Mouse (Mus musculus) heart, postnatal 25 days (tissue): ENCODE results near the gene Frem2. TPM values are rescaled to one million over a fixed set of nuclear protein-coding genes. Genes with fewer than 3 reads are reported as not detected.
A peak's percentile ranks its signal among the peaks of the same experiment; 100 is the strongest.

Experiments used
- DNase-seq: peaks from one replicate; pipeline ENCODE4 v3.0.0; 2022; ENCODE audit warnings: low spot score
- intact Hi-C: fragments of 180-260 bp; cut with DNase I; formaldehyde crosslinking; loops from one replicate; pipeline ENCODE4 v1.15.1; 2025
- total RNA-seq, 2 experiments: library from RNA; stranded (reverse); gene quantifications; 2 replicates each; pipeline ENCODE4 v1.2.3; 2021

The Frem2 gene
- total RNA-seq, 2 experiments from 2014 or later, result 9.2 to 12.2 TPM

- DNase-seq, result no peak
- intact Hi-C loops, result no loop called here
These were observed 93.4 kb downstream of the Frem2 start for GRCm38 (mm10) chr3:53563746-53564145.

DNA sequence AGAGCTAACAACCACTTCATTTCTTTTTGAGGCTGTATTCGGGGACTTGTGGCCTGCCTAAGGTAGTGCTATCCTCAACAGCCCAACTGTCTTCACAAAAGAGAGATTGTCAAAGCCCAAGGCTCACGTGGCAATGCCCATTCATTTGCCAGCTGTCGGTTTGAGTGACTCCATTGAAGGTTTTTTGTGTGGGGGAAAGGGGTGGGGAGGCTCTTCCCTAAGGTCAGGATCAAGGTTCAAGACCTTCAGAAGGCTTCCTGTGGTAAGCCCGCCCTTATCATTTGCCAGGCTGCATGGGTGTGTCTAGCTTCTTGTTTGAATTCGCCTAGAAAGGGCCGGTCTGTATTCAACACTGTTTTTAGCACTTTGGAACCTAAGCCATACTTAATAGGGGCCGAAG lies 95.3 kb downstream of the Frem2 start:
- DNase-seq, result no peak
- intact Hi-C loops, result no loop called here

DNA sequence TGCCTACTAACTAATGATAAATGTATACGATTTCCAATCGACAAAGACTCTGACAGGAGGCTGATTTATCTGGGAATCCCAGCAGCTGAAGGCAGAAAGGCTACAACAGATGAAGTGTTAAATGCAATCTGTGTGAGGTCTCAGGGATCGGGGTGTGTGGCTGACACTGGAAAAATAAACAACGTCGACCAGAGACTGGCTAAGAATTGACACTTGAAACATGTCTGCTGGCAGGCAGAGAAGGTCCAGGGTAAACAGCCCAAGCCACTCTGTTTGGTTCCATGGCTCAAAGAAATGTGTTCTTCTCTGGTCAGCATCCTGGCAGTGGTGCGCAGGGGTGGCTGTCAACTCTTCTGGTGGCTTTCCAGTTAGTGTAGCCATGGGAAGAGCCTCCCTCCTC lies 98.1 kb downstream of the Frem2 start:
- no peak for DNase-seq
- intact Hi-C loops, result no loop called here

DNA sequence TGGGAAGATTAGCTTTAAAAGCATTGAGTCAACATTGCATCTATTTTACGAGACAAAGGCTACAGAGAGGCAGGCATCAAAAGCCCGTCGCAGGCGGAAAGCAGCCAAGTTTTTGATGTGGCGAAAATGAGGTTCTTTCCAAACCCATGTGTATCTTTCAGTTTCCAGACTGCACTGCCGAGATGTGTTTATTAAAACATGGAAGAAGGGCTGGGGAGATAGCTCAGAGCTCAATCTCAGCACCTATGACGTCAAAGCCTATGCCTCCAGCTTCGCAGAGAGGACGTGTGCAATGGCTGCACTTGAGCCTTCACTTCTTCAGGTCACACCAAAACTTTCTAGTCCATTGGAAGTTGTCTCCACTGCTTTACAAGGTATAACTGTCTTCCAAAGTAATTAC lies 98.9 kb downstream of the Frem2 start:
- DNase-seq, result no peak
- intact Hi-C loops, result no loop called here

- no peak for DNase-seq
These were observed 99.6 kb downstream of the Frem2 start for GRCm38 (mm10) chr3:53557388-53558214.

GRCm38 (mm10) chr3:53555031-53555952 lies 101.9 kb downstream of the Frem2 start:
- intact Hi-C loops, result no loop called here
- DNase-seq, result no peak

More at GRCm38 (mm10) chr3:53557388-53558214, 99.6 kb downstream of the Frem2 start:
- intact Hi-C loops, result no loop called here

DNA sequence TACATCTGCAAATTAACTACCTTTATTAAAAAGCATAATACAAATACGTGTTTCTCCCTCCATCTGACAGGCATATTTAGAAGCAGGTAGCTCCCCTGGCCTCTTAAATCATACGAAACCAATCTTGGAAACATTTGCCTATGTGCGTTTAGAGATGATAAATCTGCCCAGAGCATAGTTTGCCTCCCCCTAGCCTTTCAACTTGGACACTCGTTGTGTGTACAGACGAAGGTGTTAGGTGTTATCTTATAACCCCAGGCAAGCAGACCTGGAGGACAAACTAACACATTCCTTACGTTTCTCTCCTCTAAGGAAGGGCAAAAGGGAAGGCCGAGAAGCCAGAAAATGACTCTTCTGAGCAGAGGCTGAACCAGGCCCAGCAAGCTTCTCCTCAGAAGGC lies 104.5 kb downstream of the Frem2 start:
- intact Hi-C loops, result no loop called here

DNA sequence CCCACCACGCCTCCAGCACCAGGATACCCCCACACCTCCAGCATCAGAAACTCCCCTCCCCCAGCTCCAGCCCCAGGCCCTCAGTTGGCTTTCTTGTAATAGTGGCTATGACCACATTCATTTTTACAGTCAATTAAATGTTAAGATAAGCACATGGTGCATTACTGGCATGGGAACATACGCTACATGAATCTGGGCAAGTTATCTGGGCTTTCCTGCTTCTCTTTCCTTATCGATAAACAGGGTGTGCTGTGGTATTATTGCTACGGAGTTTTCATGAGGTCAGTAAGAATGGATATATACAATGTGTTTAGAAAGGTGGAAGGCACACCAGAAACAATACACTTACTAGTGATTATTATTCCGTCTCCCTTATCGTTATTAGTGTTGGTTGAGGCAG lies 125.1 kb downstream of the Frem2 start:
- intact Hi-C loops, result no loop called here
- DNase-seq, result no peak

More for the DNA sequence above, 104.5 kb downstream of the Frem2 start:
- DNase-seq, result no peak

DNA sequence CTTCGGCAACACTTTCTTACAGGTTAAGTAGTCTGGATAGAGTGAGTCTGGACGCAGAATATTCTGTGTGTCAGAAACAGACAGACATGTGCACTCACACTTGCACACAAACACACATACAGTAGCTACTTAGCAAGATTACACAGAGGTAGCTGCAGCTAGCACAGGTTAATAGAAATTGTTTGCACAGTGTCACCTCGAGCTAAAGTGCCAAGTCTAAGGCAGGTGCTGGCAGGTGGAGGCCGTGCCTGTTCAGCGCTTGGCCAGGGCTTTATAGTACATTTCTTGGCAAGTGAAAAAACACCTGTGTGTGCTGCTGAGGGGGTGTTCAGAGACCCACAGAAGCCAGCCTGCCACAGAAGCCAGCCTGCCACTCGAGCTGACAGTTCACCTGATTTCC lies 126.8 kb downstream of the Frem2 start:
- no peak for DNase-seq
- intact Hi-C loops, result no loop called here

- intact Hi-C loops, result loop anchor here (5.0 to 10.0 kb wide), 3 partner anchors 132 to 789 kb away; partner anchors contain the start of gene Frem2
- DNase-seq, result peak; percentile 1
These were observed 131.4 kb downstream of the Frem2 start for GRCm38 (mm10) chr3:53525737-53526136.

DNA sequence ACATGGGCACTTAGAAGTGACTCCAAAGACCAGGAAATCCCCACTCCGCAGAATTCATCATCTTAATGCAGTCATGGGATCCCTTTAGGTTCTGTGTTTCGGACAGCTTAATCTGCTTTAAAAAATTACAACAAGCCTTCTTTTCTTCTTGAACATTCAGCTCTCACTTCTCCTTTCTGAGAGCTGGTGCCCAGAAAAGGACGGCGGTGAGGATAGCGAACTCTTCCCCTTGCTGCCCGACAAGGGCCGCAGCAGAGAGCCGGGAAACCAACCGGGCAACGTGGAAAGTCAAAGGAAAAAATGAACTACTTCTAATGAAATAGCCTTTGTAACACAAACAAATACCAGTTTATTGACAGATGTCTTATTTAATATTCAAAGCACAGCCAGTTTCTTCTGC lies 134.4 kb downstream of the Frem2 start:
- intact Hi-C loops, result loop anchor here (10.0 kb wide), 1 partner anchor 792 kb away; no protein-coding TSS in a partner anchor
- no peak for DNase-seq

- DNase-seq, result no peak
- intact Hi-C loops, result no loop called here
These were observed 142.7 kb downstream of the Frem2 start for GRCm38 (mm10) chr3:53514221-53515065.

- intact Hi-C loops, result no loop called here
- no peak for DNase-seq
These were observed 144.1 kb downstream of the Frem2 start for GRCm38 (mm10) chr3:53513096-53513495.

- no peak for DNase-seq
- intact Hi-C loops, result no loop called here
These were observed 154.7 kb downstream of the Frem2 start for GRCm38 (mm10) chr3:53502428-53502827.

DNA sequence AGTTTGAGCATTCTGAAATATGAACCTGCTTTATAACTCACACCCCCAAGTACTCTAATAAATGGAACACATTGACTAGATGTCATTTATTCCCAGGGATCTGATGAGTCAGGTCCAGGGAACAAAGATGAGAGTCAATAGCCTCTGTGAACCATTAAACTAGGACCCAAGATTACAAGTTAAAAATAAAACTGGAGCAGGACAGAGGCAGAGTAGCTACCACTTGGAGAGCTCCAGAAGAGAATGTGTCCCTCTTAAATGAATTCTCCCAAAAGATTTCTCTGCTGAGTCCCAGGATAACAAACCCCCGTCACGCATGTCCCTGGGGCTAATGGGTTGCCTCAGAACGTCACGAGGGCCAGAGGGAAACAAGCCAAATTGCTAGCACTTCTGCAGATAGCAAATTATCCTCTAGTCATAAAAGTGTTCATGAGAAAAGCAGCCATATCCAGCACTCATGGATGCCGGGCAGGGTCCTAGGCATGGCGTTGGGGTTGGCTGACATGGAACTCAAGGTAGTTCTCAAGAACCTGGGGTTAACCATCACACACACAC lies 158.7 kb downstream of the Frem2 start:
- intact Hi-C loops, result no loop called here

GRCm38 (mm10) chr3:53488353-53488752 lies 168.8 kb downstream of the Frem2 start, which contains the start of gene Stoml3:
TSS of gene Stoml3 (plus strand) at chr3:53488653.
- DNase-seq, result no peak
- intact Hi-C loops, result no loop called here

More for the DNA sequence above, 158.7 kb downstream of the Frem2 start:
- no peak for DNase-seq

DNA sequence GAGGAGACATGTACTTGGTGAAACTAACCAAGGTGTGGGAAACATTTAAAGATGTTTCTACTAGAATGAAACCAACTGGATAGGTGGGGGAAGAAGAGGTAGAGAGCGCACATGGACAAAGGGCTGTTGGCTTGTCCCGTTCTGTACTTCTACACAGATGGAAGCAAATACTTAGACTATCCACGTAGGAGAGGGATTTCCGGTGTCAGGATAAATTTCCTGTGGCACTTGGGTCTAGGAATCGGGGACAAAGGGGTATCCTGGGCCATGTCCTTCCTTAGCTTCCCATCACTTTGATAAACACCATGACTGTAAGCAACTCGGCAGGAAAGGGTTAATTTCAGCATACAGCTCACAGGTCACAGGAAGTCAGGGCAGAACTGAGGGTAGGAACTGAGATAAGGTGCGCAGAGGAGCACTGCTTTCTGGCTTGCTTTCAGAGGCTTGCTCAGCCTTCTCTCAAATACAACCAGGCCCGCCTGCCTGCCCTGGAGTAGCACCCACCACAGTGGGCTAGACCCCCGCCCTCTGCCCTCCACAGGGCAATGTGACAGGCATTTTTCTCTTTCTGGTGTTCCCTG lies 170.1 kb downstream of the Frem2 start:
- intact Hi-C loops, result no loop called here
- no peak for DNase-seq

GRCm38 (mm10) chr3:53486561-53486960 lies 170.6 kb downstream of the Frem2 start:
- DNase-seq, result no peak

GRCm38 (mm10) chr3:53483414-53484059 lies 173.6 kb downstream of the Frem2 start:
- DNase-seq, result no peak
- intact Hi-C loops, result no loop called here

More at GRCm38 (mm10) chr3:53486561-53486960, 170.6 kb downstream of the Frem2 start:
- intact Hi-C loops, result no loop called here
